Mouse (Mus musculus): Measurements from ENCODE around the gene Rhox10.
"Not testable (repeated sequence)": the region's sequence is repeated elsewhere in the genome, so short reads cannot be mapped to it uniquely, and the experiment has no call there.

The Rhox10 gene

DNA sequence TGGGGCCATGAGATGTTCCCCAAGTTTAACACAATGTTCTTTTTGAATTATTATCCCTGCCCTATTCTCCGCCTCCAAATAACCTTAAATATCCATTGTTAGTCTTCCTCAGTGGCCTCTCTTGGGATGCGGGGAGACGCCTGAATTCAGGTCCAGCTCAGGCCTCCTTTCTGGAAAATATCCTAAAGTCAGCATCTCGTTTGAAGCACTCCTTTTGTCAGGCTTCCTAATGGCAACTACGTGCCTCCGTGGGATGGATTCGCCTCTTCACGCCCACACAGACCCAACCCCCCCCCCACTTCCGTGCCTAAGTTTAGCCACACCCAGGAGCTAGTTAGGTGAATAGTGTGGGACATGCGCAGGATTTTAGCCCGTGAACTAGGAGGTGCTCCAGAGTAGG is at the start of gene Rhox10:
Gene Rhox10 (plus strand): TSS at position 301 of the 400 bp plus-strand sequence.
- DNase-seq: no peak

DNA sequence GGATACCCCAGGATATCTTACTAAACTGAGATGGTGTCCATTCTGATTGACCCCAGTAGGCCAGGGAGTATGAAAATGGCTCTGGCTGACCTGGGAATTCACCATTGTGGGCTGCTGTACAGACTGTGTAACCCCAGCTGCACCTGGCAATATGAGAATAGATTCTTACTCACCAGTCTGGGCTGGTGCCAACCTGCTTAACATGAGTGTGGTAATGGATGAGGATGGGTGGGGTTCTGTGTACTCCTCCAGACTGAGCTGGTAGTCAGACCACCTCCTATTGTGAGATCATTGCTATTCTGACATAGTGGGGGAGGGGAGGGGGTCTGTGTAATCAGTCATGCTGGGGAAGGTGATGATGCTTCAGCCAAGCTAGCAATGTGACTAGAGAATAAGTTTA is 47.7 kb upstream of the Rhox10 start, which contains the start of gene Btg1-ps1:
Gene Btg1-ps1 (minus strand): TSS at position 219 of the 400 bp plus-strand sequence.
- DNase-seq: not testable (repeated sequence)

DNA sequence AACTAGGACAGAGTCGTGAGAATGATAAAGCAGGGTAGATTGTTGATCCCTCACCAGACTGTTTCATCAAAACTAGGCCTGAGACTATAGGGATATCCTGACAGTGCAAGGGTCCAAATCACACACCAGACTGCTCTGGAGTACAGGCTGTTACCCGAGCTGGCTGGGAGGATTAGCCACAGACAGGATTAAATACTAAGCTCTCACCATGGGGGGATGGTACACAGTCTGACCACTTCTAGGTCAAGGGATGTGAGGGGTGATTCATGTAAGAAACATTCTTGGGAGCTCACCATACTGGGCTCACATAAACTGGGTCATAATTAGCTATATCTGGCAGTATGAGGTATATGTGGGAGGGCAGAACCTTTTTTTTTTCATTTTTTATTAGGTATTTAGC is 32.4 kb upstream of the Rhox10 start:
- no peak for DNase-seq

DNA sequence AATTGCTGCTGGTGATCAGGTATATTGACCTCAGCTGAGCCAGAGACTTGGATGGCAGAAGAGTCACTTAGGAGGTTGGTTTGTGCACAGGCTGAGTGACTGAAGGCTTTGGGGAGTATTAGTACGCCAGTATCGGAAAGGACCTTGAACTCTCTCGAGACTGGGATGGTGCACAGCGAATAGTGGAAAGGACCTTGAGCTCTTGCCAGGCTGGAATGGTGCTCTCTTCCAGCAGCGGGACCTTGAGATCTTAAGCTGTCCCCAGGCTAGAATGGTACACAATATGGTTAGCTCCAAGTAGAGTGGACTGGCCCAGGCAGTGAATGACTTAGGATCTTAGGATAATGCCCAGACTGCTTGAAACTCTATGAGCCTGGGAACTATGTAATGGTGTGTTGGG is 26.6 kb upstream of the Rhox10 start:
- no peak for DNase-seq

DNA sequence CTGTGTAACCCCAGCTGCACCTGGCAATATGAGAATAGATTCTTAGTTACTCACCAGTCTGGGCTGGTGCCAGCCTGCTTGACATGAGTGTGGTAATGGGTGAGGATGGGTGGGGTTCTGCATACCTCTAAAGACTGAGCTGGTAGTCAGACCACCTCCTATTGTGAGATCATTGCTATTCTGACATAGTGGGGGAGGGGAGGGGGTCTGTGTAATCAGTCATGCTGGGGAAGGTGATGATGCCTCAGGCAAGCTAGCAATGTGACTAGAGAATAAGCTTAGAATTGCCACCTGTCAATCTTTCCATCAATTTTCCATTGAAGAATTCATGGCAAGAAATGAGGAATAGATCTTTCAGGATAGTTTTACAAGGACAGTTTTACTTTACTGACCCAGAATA is 23.3 kb upstream of the Rhox10 start, which contains the start of gene Btg1-ps2:
Gene Btg1-ps2 (minus strand): TSS at position 101 of the 400 bp plus-strand sequence.
- not testable (repeated sequence) for DNase-seq

DNA sequence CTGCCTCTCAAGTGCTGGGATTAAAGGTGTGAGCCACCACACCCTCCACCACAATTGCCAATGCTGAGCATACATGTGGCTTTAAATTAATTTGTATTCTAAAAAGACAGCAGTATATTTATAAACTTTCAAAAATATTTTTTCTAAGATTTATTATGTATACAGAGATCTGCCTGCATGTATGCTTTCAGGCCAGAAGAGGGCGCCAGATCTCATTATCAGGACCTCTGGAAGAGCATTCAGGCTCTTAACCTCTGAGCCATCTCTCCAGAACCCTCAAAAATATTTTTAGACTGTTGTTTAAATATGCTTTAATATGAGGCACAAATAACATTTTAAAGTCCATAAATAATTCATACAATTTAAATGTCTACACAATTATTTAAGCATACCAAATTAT is 4.7 kb upstream of the Rhox10 start:
- DNase-seq: peak; percentile 4

DNA sequence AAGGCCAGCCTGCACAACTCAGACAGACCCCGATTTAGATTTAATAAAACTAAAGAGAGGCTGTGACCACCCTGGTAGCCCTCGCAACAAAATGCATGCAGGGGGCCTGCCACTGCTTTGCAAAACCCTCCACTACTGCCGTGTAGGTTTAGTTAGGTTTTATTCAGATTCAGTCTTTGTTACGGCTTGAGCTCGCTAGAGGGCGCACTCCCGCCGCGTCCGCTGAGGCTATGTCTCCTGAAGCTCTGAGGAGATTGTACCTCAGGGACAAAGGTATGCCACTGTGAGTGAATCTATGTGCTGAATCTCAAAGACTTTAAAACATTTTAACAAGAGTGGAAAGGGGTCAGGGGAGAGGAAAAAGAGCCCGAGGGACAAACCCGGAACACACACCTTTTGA is 18.0 kb downstream of the Rhox10 start:
- peak; percentile 19 for DNase-seq

DNA sequence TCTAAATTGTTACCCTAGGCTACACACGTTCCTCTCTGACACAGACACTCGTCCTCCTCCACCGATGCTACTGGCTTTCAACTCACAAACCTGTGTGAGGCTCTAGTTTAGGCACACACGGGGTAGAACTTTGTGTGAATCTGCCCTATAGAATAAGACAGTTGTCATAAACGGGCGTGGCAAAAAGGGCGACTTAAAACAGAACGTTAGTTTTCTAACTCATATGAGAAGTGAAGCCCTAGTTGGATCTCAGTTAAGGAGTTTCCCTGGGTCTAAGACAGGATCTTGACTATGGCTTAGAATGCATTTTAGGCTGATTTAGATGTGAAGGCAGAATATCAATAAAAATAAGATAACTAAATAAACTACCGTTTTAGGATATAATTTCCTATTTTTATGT is 18.8 kb downstream of the Rhox10 start, which contains the start of gene Rhox11:
Gene Rhox11 (minus strand): TSS at position 101 of the 400 bp plus-strand sequence.
- DNase-seq: no peak

DNA sequence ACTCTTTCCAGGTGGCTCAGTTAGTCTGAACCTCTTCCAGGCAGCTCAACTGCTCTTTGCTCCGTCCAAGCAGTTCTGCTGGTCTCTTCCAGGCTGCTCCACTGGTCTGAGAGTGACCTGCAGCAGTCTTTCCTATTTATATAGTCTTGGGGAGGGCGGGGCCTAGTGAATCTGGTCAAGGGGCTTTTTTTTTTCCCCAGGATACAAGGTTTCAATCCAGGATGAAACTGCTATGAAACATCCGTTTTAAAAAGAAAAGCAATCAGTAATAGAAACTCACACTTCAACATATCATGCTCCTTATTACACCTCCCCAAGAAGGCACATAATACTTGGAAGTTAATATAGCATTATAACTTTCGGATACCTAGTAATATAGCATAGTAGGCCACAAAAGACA is 44.5 kb downstream of the Rhox10 start, which contains the start of gene Rhox12:
Gene Rhox12 (minus strand): TSS at position 101 of the 400 bp plus-strand sequence.
- no peak for DNase-seq

DNA sequence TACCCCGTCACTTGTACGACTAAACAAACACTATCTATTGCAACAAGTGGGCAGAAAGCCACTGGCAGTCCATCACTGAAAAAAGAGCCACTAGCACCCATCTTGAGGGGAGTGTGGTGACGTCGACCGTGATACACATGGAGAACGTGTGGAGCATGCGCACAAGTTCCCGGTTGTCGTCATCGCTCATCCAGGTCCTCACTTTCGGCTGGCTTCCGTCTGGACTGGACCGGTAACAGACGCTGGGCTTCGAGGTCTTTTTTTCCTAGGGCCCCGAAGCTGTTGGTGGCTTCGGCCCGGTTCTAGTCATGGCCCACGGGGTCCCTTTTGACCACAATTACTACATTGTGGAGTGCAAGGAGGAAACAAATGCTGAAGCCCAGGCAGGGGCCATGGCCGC is 54.7 kb downstream of the Rhox10 start, which contains the start of gene Rhox13:
Gene Rhox13 (plus strand): TSS at position 238 of the 400 bp plus-strand sequence.
- DNase-seq: no peak
